Mouse (Mus musculus) bone marrow macrophage, adult 2 months (primary cell): ENCODE results near the gene Gm3409.
"Not testable (repeated sequence)": the region's sequence is repeated elsewhere in the genome, so short reads cannot be mapped to it uniquely, and the experiment has no call there.

Experiments used
- CTCF ChIP-seq: IDR thresholded peaks from 2 replicates; pipeline ENCODE4 v1.5.1; 2012; ENCODE audit warnings: low read depth, mild to moderate bottlenecking, low read length, moderate library complexity
- POLR2A ChIP-seq: IDR thresholded peaks from 2 replicates; pipeline ENCODE4 v1.6.1; 2012; ENCODE audit warnings: mild to moderate bottlenecking, low read depth, low read length, borderline replicate concordance

DNA sequence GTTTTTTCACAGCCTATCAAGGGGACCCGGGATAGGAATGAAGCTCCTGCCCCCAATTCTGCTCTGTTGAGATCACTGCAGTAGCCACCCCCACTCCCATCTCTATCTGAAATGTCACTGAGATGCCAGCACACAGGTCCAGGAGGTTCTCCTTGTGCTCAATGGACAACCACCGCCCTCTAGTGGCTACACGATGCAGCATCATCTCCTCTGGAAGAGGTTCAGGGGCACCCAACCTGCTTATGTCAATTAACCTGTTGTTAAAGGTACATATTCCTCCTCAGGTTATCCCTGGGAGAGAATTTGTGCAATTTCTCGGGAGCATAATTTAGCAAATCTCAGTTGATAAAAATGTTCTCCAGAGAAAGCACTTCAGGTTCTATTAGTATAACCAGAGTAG is 48.5 kb upstream of the Gm3409 start:
- TF ChIP-seq CTCF, POLR2A: not testable (repeated sequence)
